Mouse (Mus musculus): Measurements from ENCODE around the gene Fcho1.
A peak's percentile ranks its signal among the peaks of the same experiment; 100 is the strongest.

Gene Fcho1

GRCm38 (mm10) chr8:71681369-71681915, 44.1 kb downstream of the Fcho1 start:
- DNase-seq = peak in 1 of 2 experiments; percentile 24

DNA sequence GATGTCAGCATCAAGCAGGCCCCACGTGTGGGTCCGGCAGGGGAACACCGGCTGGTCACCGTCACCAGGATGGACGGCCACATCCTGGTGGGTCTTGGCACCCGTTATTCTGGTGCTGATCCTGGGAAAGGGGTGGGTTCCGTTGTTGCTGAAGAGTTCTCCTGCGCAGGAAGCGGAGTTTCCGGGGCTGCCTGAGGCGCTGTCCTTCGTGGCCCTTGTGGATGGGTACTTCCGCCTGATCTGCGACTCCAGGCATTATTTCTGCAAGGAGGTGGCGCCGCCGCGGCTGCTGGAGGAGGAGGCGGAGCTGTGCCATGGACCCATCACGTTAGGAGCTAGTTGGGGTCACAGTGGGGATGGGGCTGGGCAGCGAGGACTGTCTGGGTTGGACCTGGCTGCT, 45.0 kb downstream of the Fcho1 start:
- DNase-seq = peak in 1 of 2 experiments; percentile 56

GRCm38 (mm10) chr8:71679550-71680168, 45.9 kb downstream of the Fcho1 start:
- DNase-seq = peak in 1 of 2 experiments; percentile 55

GRCm38 (mm10) chr8:71679116-71679515, 46.4 kb downstream of the Fcho1 start:
- peak in 1 of 2 experiments; percentile 24 for DNase-seq

DNA sequence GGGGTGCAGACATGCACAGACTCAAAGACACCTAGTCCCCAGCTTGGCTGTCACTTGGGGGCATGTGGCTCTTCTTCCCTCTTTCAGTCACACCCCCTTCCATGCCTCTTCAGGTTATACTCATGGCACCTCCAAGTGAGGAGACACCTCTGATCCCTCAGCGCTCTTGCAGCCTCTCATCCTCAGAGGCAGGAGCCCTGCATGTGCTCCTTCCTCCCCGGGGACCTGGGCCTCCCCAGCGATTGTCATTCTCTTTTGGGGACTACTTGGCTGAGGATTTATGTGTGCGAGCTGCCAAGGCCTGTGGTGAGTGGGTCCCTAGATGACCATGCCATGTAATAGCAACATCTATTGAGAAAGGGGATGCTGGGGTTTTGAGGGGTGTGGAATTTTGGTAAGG, 47.3 kb downstream of the Fcho1 start:
- no peak for DNase-seq

DNA sequence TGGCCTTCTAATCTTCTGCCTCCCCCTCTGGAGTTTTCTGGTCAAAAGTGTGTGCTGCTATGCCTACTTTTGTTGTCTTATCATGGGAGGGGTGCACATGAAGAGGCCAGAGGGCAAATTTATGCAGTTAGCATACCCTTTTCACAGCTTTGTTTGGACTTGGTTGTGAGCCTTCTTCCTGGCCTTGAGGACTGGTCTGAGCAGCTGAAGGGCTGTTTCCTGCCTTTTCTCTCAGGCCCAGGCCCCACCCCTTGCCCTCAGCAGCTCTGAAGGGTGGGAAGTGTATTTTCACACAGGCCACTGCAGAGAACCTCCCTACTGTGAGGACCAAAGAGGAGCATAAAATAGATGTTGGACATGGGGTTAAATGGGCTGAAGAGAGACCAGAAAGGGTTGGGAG, 48.0 kb downstream of the Fcho1 start:
- peak; percentile 49 to 59 for DNase-seq

DNA sequence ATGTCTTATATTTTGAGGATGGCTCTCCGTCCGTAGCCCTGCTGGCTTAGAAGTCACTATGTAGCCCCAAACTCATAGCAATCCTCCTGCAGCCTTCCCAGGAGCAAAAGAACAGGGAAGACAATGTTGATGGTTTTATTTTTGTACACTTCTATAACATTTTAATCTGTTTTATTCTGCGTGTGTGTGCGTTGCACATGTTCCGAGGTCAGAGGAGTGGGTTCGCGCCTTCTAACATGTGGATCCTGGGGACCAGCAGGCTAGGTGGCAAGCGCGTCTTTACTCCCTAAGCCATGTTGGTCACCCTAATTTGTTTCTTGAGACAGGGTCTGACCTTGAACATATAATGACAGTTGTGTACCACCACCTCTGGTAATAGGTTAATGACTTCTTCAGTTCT, 48.7 kb downstream of the Fcho1 start:
- no peak for DNase-seq

- DNase-seq = peak; percentile 68 to 72
These were observed 49.3 kb downstream of the Fcho1 start, which contains the start of gene Jak3 for GRCm38 (mm10) chr8:71676020-71676741. Jak3 (plus strand) TSS chr8:71676296.

GRCm38 (mm10) chr8:71675456-71676019, 50.0 kb downstream of the Fcho1 start:
- no peak for DNase-seq

DNA sequence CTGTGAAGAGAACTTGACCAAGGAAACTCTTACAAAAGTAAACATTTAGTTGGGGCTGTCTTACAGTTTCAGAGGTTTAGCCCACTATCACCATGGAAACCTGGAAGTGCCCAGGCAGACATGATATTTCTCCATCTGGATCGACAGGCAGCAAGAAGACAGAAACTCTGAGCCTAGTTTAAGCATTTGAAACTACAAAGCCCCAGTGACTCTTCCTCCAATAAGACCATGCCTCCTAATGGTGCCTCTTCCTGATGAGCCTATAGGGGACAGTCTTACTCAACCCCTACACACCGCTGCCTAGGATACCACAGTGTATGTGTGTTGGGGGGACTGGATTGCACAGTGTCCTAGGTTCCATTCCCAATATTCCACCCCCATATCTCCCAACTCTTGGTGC, 51.4 kb downstream of the Fcho1 start:
- no peak for DNase-seq

- DNase-seq = no peak
These were observed 53.3 kb downstream of the Fcho1 start for GRCm38 (mm10) chr8:71672168-71672735.

DNA sequence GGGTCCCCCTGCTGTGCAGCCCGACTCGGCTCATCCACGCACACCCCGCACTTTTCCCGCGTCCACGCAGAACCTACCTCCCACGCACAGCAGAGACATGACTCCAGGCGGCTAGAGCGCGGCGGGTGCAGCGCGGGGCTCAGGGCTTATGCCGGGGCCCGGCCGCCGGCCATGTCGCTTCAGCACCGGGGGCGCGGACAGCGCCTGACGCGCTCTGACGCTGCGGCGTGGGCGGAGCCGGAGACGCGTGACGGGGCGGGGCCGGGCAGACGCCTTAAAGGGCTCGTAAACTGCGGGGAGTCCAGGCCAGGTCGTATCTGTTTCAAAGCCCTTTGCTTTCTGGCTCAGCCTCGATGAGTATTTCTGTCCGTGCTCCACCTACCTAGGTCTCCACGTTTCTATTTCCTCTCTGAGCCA, 54.0 kb downstream of the Fcho1 start, which contains the start of gene Unc13a:
Gene Unc13a, minus strand, starts transcription at position 209 of the 417 bp plus-strand sequence.
- peak; percentile 90 to 93 for DNase-seq

GRCm38 (mm10) chr8:71670621-71671548, 54.6 kb downstream of the Fcho1 start:
- DNase-seq = no peak

GRCm38 (mm10) chr8:71670198-71670597, 55.3 kb downstream of the Fcho1 start:
- no peak for DNase-seq

DNA sequence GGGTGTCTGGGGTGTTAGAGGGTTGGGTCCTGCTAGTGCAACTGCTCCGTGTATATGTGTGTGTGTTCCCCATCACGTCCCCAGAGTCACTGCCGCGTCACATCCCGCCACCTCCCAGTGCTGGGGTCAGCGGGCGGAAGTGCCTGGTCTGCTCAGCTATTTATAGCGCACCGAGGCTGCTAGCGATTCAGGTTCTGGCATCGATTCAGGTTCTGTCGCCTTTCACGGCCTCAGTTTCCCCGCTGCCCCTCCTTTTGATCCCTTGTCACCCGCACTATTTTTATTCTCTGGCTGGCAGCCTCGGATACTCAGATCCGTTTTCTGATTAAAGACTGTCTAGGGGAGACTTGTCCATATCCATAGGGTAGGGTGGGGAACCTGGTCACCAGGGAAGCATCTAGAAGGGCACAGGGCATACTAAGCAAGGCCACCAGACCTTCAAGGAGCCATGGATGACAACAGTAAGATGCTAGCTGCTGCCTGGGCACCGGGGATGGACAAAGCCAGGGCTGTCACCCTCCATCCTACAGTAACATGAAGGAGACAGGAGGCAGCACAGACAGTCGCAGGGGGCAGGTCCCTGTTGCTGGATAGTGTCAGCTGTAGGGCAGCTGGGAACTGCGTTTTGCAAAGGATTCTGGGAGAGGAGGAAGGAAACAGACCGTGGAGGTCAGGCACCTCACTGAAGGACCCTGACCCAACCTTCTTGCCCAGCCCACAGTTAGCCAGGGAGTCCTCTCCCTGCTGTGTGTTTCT, 57.1 kb downstream of the Fcho1 start:
- peak; percentile 55 to 61 for DNase-seq

DNA sequence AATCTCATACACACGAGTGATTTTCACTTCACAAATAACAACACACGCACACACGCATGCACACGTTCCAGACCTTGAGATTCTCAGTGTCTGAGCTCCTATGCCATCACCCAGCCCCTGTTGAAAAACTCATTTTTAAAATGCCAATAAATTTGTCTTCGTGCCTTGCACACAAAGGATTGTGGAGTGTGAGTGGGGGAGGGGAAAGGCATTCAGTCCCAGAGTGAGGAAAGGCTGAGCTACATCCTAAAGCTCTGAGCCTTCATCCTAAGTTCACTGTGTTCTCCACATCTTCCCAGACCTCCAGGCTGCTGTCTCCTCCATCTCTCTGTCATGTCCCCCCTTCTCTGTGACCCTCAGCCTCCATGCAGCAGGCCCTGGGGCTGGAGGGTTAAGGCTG, 58.3 kb downstream of the Fcho1 start:
- DNase-seq = no peak

DNA sequence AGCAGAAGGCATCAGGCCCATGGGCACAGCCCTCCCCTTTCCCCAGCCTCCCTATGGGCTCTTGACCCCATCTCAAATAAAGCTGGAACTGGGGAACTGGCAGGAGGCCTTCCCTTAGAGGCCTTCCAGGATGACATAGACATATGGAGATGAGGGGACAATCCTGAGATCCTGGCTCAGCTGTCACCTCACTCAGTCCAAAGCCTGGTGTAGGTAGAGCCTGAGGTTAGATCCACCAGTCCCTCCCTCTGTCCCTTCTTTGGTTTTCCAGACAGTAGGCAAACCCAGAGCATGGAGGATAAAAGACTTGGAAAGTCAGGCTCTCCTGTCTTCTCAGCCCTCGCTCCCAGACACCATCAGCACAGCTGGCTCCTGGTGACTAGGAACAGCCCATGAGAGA, 58.7 kb downstream of the Fcho1 start:
- no peak for DNase-seq

- DNase-seq = peak; percentile 77 to 80
These were observed 60.0 kb downstream of the Fcho1 start for GRCm38 (mm10) chr8:71665331-71666130.

DNA sequence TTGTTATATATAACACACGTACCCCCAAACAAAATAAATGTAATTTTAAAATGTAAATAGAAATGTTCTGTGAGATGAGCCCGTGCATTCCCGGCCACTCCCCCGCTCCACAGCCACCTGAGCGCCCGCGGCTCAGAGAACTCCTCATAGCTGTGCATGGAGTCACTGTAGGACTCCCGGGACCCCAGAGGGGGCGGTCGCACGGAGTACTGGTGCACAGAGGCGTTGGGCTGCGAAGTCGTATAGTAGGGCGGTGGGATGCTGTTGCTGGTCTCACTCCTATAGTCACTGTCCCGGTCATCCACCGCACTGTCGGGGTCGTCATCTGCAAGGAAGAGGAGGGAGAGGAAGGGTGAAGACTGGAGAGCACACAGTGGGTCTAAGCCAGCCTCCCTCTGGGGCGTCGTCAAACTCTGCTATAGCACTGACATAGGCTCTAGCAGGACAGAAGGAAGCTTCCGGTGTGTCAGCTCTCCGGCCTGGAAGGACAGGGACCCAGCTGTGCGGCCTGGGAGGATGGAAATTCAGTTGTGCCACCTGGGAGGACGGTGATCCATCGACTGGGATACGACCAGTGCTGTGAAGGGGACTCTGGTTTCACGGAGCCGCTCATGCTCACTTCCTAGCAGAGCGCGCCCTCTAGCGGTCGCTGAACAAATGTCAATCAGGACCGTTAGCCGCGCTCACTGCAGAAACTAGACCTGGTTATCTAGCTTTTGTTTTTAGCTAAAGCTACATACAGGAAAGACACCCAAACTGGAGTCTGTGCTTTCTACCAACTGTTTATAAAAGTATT, 65.0 kb downstream of the Fcho1 start:
- DNase-seq = peak; percentile 80 to 89

DNA sequence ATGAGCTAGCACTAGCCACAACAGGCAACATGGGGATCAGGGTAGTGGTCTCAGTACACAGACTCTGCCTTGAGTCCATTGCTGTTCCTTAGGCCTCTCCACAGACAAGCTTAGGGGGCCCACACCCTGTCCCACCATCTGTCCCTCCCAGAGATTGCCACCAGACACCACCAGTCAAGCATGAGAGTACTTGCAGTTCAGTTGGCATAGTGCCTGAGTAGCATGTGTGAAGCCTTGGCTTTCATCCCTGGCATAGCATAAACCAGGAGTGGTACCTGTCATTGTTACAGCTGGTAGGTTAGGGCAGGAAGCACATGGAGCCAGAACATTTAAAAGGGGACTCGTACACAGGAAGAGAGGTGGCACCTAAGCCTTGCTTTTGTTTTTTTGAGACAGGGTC, 65.8 kb downstream of the Fcho1 start:
- DNase-seq = no peak
